Mouse (Mus musculus): Measurements from ENCODE around the gene Lmbr1. TPM values are rescaled to one million over a fixed set of nuclear protein-coding genes. Genes with fewer than 3 reads are reported as not detected.

The Lmbr1 gene
- total RNA-seq, 2 experiments from 2014 or later = 35.4 to 36.7 TPM

Small RNA genes lying within 50 kb of the gene (microRNA-seq; reads per million reads assigned to microRNA genes)
- gene Gm23801 = 0 reads per million in 2 experiments

Other genes with a start within 250 kb of the Lmbr1 start
- 10 to 100 TPM; 15.9 to 20.9 TPM for gene Rnf32, start 182.4 kb downstream of the Lmbr1 start, total RNA-seq (2021)
- 10 to 100 TPM; 20.3 to 20.9 TPM for gene Nom1, start 56.3 kb upstream of the Lmbr1 start, total RNA-seq (2021)
- gene Mnx1, start 100.1 kb upstream of the Lmbr1 start, total RNA-seq (2021) = not detected
- 10 to 100 TPM; 77.2 to 82.0 TPM for gene Ube3c, start 190.9 kb upstream of the Lmbr1 start, total RNA-seq (2021)